Mouse (Mus musculus) midbrain, embryonic 13.5 days (tissue): ENCODE results near the gene Gabrb3. TPM values are rescaled to one million over a fixed set of nuclear protein-coding genes. Genes with fewer than 3 reads are reported as not detected.

Experiments
- ATAC-seq: fragments of 200-750 bp; cut with Nextera tagmentation; 2 replicates; pipeline ENCODE4 v1.8.0; 2017; ENCODE audit warnings: mild to moderate bottlenecking, moderate TSS enrichment, moderate library complexity
- H3K27ac ChIP-seq: fragments of 300-500 bp; sonication (generic); 2 replicates; pipeline ENCODE4 v1.5.1; 2015; ENCODE audit warnings: inconsistent platforms, mild to moderate bottlenecking, moderate library complexity
- H3K27me3 ChIP-seq: fragments of 300-500 bp; sonication (generic); 2 replicates; pipeline ENCODE4 v1.6.1; 2015; ENCODE audit warnings: mild to moderate bottlenecking, inconsistent platforms
- H3K36me3 ChIP-seq: fragments of 300-500 bp; sonication (generic); 2 replicates; pipeline ENCODE4 v1.6.1; 2015; ENCODE audit warnings: mild to moderate bottlenecking, inconsistent platforms
- H3K4me1 ChIP-seq: fragments of 300-500 bp; sonication (generic); replicated peaks from 2 replicates; pipeline ENCODE4 v1.6.1; 2015; ENCODE audit warnings: inconsistent platforms
- H3K4me2 ChIP-seq: fragments of 300-500 bp; sonication (generic); replicated peaks from 2 replicates; pipeline ENCODE4 v1.6.1; 2015; ENCODE audit warnings: moderate library complexity, mild to moderate bottlenecking, inconsistent platforms
- H3K4me3 ChIP-seq: fragments of 300-500 bp; sonication (generic); replicated peaks from 2 replicates; pipeline ENCODE4 v1.5.1; 2015; ENCODE audit warnings: mild to moderate bottlenecking, inconsistent platforms
- H3K9ac ChIP-seq: fragments of 300-500 bp; sonication (generic); replicated peaks from 2 replicates; pipeline ENCODE4 v1.6.1; 2015; ENCODE audit warnings: mild to moderate bottlenecking, inconsistent platforms
- H3K9me3 ChIP-seq: fragments of 300-500 bp; sonication (generic); 2 replicates; pipeline ENCODE4 v1.6.1; 2016; ENCODE audit warnings: mild to moderate bottlenecking, inconsistent platforms
- WGBS: fragments of 180-500 bp; shearing (Covaris S2); methylation state at CpG from one replicate; pipeline ENCODE4 v1.1.7; 2015; 5-methylcytosine and 5-hydroxymethylcytosine counted together
- polyA plus RNA-seq: library from polyadenylated mRNA; unstranded; fragments of >200 nt; fragmentation: Nextera tagmentation; extraction: Ambion mirVana; gene quantifications from 2 replicates; pipeline ENCODE4 v1.2.1, GENCODE M21; 2015

Gabrb3 gene
- polyA plus RNA-seq, 1 experiment from 2014 or later: 28.7 TPM

DNA sequence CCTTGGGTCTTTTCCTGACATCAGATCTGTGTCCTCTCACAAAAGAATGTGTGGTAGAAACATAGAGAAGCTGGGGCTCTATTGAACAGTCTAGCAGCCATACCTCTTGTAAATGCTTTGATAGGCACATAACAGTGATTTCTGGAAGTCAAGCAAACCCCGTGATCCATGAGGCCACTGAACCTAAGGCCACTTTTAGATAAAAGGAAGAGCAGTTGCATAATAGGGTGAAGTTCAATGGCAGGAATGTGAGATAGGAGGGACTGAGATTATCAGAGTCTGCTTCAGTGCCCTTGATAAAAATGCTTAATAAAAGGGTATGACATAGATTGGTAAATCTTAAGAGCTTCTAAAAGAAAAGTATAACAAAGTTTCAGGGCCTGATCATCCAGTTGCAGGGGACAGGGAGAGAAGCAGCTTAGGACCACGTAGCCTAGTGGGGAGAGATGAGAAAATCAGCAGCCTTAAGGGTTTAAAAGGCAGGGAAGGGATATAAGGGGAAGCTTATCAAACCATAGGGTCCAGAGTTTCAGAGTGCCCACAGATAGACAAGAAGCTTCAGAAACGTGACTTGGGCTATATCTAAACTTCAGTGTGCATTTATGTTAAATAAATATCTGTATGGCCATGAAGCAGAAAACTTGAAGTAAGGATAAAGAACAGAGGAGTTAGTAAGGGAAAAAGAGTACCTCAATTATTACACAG lies 141.4 kb downstream of the Gabrb3 start:
- Histone ChIP-seq H3K36me3 (no peaks in the 10 kb centered on the region), H3K27ac (no peak overlapping the region), H3K27me3 (no peaks in the 10 kb centered on the region), H3K9ac (no peak overlapping the region), H3K4me3 (no peak overlapping the region), H3K4me2 (no peak overlapping the region), H3K4me1 (no peaks in the 10 kb centered on the region), H3K9me3 (no peaks in the 10 kb centered on the region)
- 70% methylated on average over 3 of the region's 3 CpGs for WGBS
- no peak for ATAC-seq

- no peaks in the 10 kb centered on the region for H3K9me3 ChIP-seq
- H3K4me2 ChIP-seq: no peak overlapping the region
- no peaks in the 10 kb centered on the region for H3K4me1 ChIP-seq
- H3K27ac ChIP-seq: no peak overlapping the region
- no peaks in the 10 kb centered on the region for H3K36me3 ChIP-seq
- no peak overlapping the region for H3K4me3 ChIP-seq
- no peaks in the 10 kb centered on the region for H3K27me3 ChIP-seq
- ATAC-seq: no peak
- no peak overlapping the region for H3K9ac ChIP-seq
- 95% methylated on average over 12 of the region's 12 CpGs for WGBS
These were observed 144.9 kb downstream of the Gabrb3 start for GRCm38 (mm10) chr7:57564403-57564802.

GRCm38 (mm10) chr7:57590451-57591248 lies 171.2 kb downstream of the Gabrb3 start:
- H3K4me1 ChIP-seq: peaks cover 9% of the 10 kb centered on the region; the same call in 1 of the 2 replicates
- no peaks in the 10 kb centered on the region for H3K36me3 ChIP-seq
- no peaks in the 10 kb centered on the region for H3K9me3 ChIP-seq
- H3K9ac ChIP-seq: peak overlapping the region; percentile 83
- H3K4me3 ChIP-seq: peak overlapping the region; percentile 80
- H3K27ac ChIP-seq: peak overlapping the region; percentile 90
- peaks cover 7% of the 10 kb centered on the region; the same call in 1 of the 2 replicates for H3K27me3 ChIP-seq
- ATAC-seq: peak; percentile 91
- 1% methylated on average over 29 of the region's 74 CpGs for WGBS
- H3K4me2 ChIP-seq: peak overlapping the region; percentile 83

GRCm38 (mm10) chr7:57591249-57591577 lies 171.7 kb downstream of the Gabrb3 start:
- Histone ChIP-seq H3K27ac (peak overlapping the region; percentile 90), H3K27me3 (peaks cover 7% of the 10 kb centered on the region; the same call in 1 of the 2 replicates), H3K4me3 (peak overlapping the region; percentile 80), H3K36me3 (no peaks in the 10 kb centered on the region), H3K4me2 (peak overlapping the region; percentile 83), H3K9ac (peak overlapping the region; percentile 83), H3K9me3 (no peaks in the 10 kb centered on the region), H3K4me1 (peaks cover 9% of the 10 kb centered on the region; the same call in 1 of the 2 replicates)
- ATAC-seq: peak; percentile 82
- WGBS: under 1% methylated on average over 34 of the region's 34 CpGs

DNA sequence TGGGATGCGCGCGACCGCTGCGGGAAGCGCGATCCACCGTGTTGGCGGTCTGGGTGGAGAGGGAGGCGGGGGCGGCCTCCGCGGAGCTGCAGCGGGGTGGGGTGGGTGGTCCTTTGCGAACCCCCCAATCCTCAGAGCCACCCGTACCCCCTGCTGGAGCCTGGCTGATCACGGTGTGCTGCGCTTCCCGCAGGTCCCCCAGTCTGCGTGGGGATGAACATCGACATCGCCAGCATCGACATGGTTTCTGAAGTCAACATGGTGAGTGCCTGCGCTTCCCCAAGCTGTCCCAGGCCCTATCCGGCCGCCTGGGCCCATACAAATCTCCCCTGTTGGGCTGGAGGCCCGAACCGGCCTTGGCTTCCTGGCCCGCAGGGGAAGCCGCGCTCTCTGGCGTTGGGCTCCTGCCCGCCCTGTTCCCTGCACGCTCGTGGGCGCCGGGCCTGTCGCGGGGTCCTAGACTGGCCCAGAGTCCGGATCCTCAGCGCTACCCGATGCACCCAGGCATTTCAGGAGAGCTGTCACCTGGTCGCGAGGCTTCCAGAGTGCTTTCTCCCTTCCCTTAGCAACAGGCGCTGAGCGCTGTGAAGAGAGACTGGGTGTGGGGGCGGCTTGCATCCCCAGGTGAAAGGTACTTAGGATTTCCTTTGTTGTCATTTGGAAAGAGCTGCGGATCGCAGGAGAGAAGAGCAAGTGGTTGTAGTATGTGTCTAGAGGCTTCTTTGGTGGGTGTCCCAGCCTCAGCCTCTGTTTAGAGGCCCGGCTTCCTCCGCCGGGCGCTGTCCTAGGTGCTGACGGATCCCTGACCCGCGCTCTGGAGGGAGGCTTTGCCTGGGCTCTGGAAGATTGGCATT lies 172.3 kb downstream of the Gabrb3 start:
- Histone ChIP-seq H3K27ac (peak overlapping the region; percentile 90), H3K4me2 (peak overlapping the region; percentile 83), H3K9me3 (no peaks in the 10 kb centered on the region), H3K27me3 (peaks cover 7% of the 10 kb centered on the region; the same call in 1 of the 2 replicates), H3K4me3 (peak overlapping the region; percentile 80), H3K9ac (peak overlapping the region; percentile 83), H3K4me1 (peaks cover 9% of the 10 kb centered on the region; the same call in 1 of the 2 replicates), H3K36me3 (no peaks in the 10 kb centered on the region)
- WGBS: under 1% methylated on average over 56 of the region's 56 CpGs
- ATAC-seq: peak; percentile 48

GRCm38 (mm10) chr7:57597341-57597740 lies 177.8 kb downstream of the Gabrb3 start:
- H3K9ac ChIP-seq: no peak overlapping the region
- peaks cover 15% of the 10 kb centered on the region; the same call in 1 of the 2 replicates for H3K4me1 ChIP-seq
- no peaks in the 10 kb centered on the region for H3K9me3 ChIP-seq
- no peak for ATAC-seq
- no peak overlapping the region for H3K27ac ChIP-seq
- H3K4me3 ChIP-seq: no peak overlapping the region
- H3K27me3 ChIP-seq: no peaks in the 10 kb centered on the region
- no peaks in the 10 kb centered on the region for H3K36me3 ChIP-seq
- WGBS: 78% methylated on average over 5 of the region's 5 CpGs
- no peak overlapping the region for H3K4me2 ChIP-seq

- Histone ChIP-seq H3K4me3 (no peak overlapping the region), H3K9ac (no peak overlapping the region), H3K27me3 (no peaks in the 10 kb centered on the region), H3K9me3 (no peaks in the 10 kb centered on the region), H3K36me3 (no peaks in the 10 kb centered on the region), H3K27ac (no peak overlapping the region), H3K4me2 (no peak overlapping the region), H3K4me1 (peaks cover 8% of the 10 kb centered on the region)
- 23% methylated on average over 3 of the region's 3 CpGs for WGBS
- 0 out of 2 replicates have a peak, but pooled peaks have one; percentile 48 for ATAC-seq
These were observed 199.2 kb downstream of the Gabrb3 start for GRCm38 (mm10) chr7:57618697-57619096.

- Histone ChIP-seq H3K9me3 (no peaks in the 10 kb centered on the region), H3K36me3 (no peaks in the 10 kb centered on the region), H3K4me1 (peaks cover 8% of the 10 kb centered on the region), H3K4me2 (no peak overlapping the region), H3K27me3 (no peaks in the 10 kb centered on the region), H3K4me3 (no peak overlapping the region), H3K9ac (no peak overlapping the region), H3K27ac (no peak overlapping the region)
- WGBS: 94% methylated on average over 2 of the region's 2 CpGs
- ATAC-seq: no peak
These were observed 200.5 kb downstream of the Gabrb3 start for GRCm38 (mm10) chr7:57620036-57620435.

DNA sequence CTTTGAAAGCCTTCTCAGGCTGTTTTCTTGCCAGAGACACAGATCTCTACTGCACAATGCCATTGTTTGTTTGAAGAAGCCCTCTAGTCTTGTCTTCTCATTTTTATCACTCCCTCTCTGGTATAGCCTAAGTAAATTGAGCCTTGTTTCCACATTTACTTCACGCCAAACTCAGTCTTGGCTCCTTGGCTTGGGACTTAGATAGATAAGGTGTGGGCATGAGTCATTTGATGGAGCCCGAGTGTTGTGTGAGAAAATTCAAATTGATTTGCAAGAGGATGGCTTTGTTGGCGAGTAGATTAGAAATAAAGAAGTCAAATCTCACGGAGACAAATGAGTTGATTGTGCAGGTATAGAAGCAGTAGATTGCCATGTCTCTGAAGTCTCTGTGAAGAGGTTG lies 204.2 kb downstream of the Gabrb3 start:
- no peak overlapping the region for H3K27ac ChIP-seq
- H3K4me1 ChIP-seq: no peaks in the 10 kb centered on the region; the same call in 1 of the 2 replicates
- H3K9ac ChIP-seq: no peak overlapping the region
- H3K4me2 ChIP-seq: no peak overlapping the region
- 81% methylated on average over 4 of the region's 4 CpGs for WGBS
- H3K36me3 ChIP-seq: no peaks in the 10 kb centered on the region
- H3K9me3 ChIP-seq: no peaks in the 10 kb centered on the region
- H3K27me3 ChIP-seq: no peaks in the 10 kb centered on the region
- ATAC-seq: no peak
- H3K4me3 ChIP-seq: no peak overlapping the region

DNA sequence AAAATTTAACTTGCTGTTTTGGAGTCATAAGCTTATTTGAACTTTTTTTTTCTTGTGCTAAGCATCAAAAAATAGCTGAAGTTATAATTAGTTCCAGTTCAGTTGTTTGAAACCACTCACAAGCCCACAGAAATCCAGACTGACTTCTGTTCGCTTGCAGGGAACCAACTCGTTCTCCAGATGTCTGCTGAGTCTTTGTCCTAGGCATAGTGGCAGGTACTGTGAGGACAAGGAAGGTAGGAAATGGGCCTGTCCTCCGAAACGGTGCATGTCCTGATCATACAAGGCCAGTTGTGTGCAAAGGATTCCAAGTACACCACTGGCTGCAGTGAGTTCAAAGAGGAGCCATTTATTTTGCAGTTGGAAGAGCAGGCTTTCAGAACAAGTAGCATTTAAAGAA lies 215.5 kb downstream of the Gabrb3 start:
- H3K4me1 ChIP-seq: no peaks in the 10 kb centered on the region
- no peak overlapping the region for H3K27ac ChIP-seq
- H3K36me3 ChIP-seq: no peaks in the 10 kb centered on the region
- no peak overlapping the region for H3K9ac ChIP-seq
- no peaks in the 10 kb centered on the region for H3K9me3 ChIP-seq
- no peak overlapping the region for H3K4me2 ChIP-seq
- no peak for ATAC-seq
- H3K4me3 ChIP-seq: no peak overlapping the region
- WGBS: 63% methylated on average over 4 of the region's 4 CpGs
- no peaks in the 10 kb centered on the region for H3K27me3 ChIP-seq

- Histone ChIP-seq H3K4me1 (no peaks in the 10 kb centered on the region), H3K36me3 (no peaks in the 10 kb centered on the region), H3K27me3 (no peaks in the 10 kb centered on the region), H3K4me2 (no peak overlapping the region), H3K4me3 (no peak overlapping the region), H3K27ac (no peak overlapping the region), H3K9me3 (no peaks in the 10 kb centered on the region), H3K9ac (no peak overlapping the region)
- WGBS: 47% methylated on average over 4 of the region's 4 CpGs
- ATAC-seq: no peak
These were observed 216.2 kb downstream of the Gabrb3 start for GRCm38 (mm10) chr7:57635687-57636086.
